ENCODE assay signal across 21 mouse cellular contexts in genomic region chr16:17527606-17528005, GRCm38 (mm10). TPM values are rescaled to one million over a fixed set of nuclear protein-coding genes. Genes with fewer than 3 reads are reported as not detected.
"Had no signal": no experiment of that assay in that cellular context is flagged by ENCODE, and none has a peak within 500 bp of the region (broad histone marks: within the 10 kb centered on the region; RNA-seq: fewer than 3 reads in every experiment).

No protein-coding gene starts in this region.

- H3K4me2 ChIP-seq: limb, embryonic 12.5 days; liver, embryonic 12.5 days; liver, embryonic 15.5 days; midbrain, embryonic 11.5 days had no signal

- ATAC-seq: liver, embryonic 12.5 days had no signal

- H3K9ac ChIP-seq: limb, embryonic 12.5 days; liver, embryonic 15.5 days had no signal

- H3K27me3 ChIP-seq: limb, embryonic 12.5 days; liver, embryonic 12.5 days; liver, embryonic 15.5 days had no signal

- H3K27ac ChIP-seq: left cerebral cortex, adult 2 months; limb, embryonic 12.5 days; liver, embryonic 12.5 days; liver, embryonic 15.5 days had no signal

- H3K4me3 ChIP-seq: left cerebral cortex, adult 2 months; limb, embryonic 12.5 days; liver, embryonic 12.5 days; liver, embryonic 15.5 days had no signal

- H3K9me3 ChIP-seq: limb, embryonic 12.5 days; liver, embryonic 12.5 days; liver, embryonic 15.5 days had no signal

- DNase-seq: kidney, adult 18-20 months; kidney, adult 9 months; kidney, postnatal 14 days; kidney, postnatal 4 days; layer of hippocampus, adult 9-11 months; layer of hippocampus, postnatal 36 days; liver; lung, adult 2 months; lung, postnatal 14 days; lung, postnatal 4 days; midbrain, embryonic 14.5 days; thymus, adult 18-20 months; thymus, postnatal 36 days had no signal

RNA-seq across cellular contexts. Expression of gene Lrrc74b, which starts 33.4 kb away (rescaled TPM):
- polyA plus RNA-seq: limb, embryonic 12.5 days; liver, embryonic 12.5 days; liver, embryonic 15.5 days; spleen, adult 2 months had no signal

RNA-seq across cellular contexts. Expression of gene P2rx6, which starts 34.1 kb away (rescaled TPM):
- total RNA-seq: megakaryocyte progenitor cell, adult 5-6 weeks; megakaryocyte-erythroid progenitor cell, adult 5-6 weeks had no signal

RNA-seq across cellular contexts. Expression of gene Aifm3, which starts 38.2 kb away (rescaled TPM):
- total RNA-seq: megakaryocyte progenitor cell, adult 5-6 weeks had no signal
